Mouse (Mus musculus) intestine, embryonic 16.5 days (tissue): Measurements from ENCODE around the gene Spata33. TPM values are rescaled to one million over a fixed set of nuclear protein-coding genes. Genes with fewer than 3 reads are reported as not detected.

Source experiments
- ATAC-seq: fragments of 200-750 bp; cut with Nextera tagmentation; 2 replicates; pipeline ENCODE4 v1.8.0; 2017; ENCODE audit warnings: moderate TSS enrichment, moderate library complexity
- H3K27ac ChIP-seq: fragments of 300-500 bp; sonication (generic); 2 replicates; pipeline ENCODE4 v1.5.1; 2014; ENCODE audit warnings: mild to moderate bottlenecking, low read length
- H3K27me3 ChIP-seq: fragments of 300-500 bp; sonication (generic); replicated peaks from 2 replicates; pipeline ENCODE4 v1.6.1; 2014; ENCODE audit warnings: low read length, control low read depth, mixed read lengths; ENCODE audit not compliant: control insufficient read depth, insufficient read depth
- H3K36me3 ChIP-seq: fragments of 300-500 bp; sonication (generic); 2 replicates; pipeline ENCODE4 v1.6.1; 2014; ENCODE audit warnings: low read length, control low read depth; ENCODE audit not compliant: control insufficient read depth, insufficient read depth
- H3K4me1 ChIP-seq: fragments of 300-500 bp; sonication (generic); 2 replicates; pipeline ENCODE4 v1.6.1; 2014; ENCODE audit warnings: low read length, control low read depth, mixed read lengths; ENCODE audit not compliant: control insufficient read depth, insufficient read depth
- H3K4me2 ChIP-seq: fragments of 300-500 bp; sonication (generic); 2 replicates; pipeline ENCODE4 v1.6.1; 2014; ENCODE audit warnings: low read depth, low read length, control low read depth
- H3K4me3 ChIP-seq: fragments of 300-500 bp; sonication (generic); 2 replicates; pipeline ENCODE4 v1.5.1; 2014; ENCODE audit warnings: mild to moderate bottlenecking, low read length
- H3K9ac ChIP-seq: fragments of 300-500 bp; sonication (generic); 2 replicates; pipeline ENCODE4 v1.6.1; 2014; ENCODE audit warnings: low read depth, low read length
- H3K9me3 ChIP-seq: fragments of 300-500 bp; sonication (generic); 2 replicates; pipeline ENCODE4 v1.6.1; 2016; ENCODE audit warnings: low read length, control low read depth; ENCODE audit not compliant: control insufficient read depth
- WGBS: fragments of 180-500 bp; shearing (Covaris S2); extraction: QIAGEN DNeasy Blood & Tissue Kit; methylation state at CpG from one replicate; pipeline ENCODE4 v1.1.7; 2014; 5-methylcytosine and 5-hydroxymethylcytosine counted together
- polyA plus RNA-seq: library from polyadenylated mRNA; unstranded; fragments of >200 nt; fragmentation: Nextera tagmentation; extraction: Ambion mirVana; gene quantifications from 2 replicates; pipeline ENCODE4 v1.2.1, GENCODE M21; 2015

The Spata33 gene
- polyA plus RNA-seq, 1 experiment from 2014 or later: 1.7 TPM

DNA sequence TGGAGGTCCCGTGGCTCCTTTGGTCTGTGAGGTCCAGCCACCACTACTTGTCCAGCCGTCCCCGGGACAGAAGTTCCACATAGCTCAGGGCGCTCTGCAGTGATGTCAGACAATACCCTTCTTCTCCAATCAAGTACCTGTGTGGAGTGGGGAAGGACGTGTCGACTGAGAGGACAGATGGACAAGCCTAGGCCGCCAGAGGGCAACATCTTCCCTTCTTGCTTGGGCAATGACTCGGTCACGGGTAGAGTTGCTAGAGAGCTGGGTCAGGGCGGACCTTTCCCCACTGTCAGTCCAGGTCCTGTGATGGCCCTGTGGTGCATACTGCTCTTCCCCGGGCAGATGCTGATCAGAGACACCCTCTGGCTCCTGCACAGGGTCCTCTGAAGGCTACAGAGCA, 30.4 kb downstream of the Spata33 start:
- no peak overlapping the region for H3K27ac ChIP-seq
- H3K4me3 ChIP-seq: no peak overlapping the region
- no peak overlapping the region for H3K9ac ChIP-seq
- H3K4me2 ChIP-seq: no peak overlapping the region
- 67% methylated on average over 11 of the region's 11 CpGs for WGBS
- ATAC-seq: no peak
- H3K9me3 ChIP-seq: no peaks in the 10 kb centered on the region
- H3K4me1 ChIP-seq: no peaks in the 10 kb centered on the region
- H3K36me3 ChIP-seq: peaks cover 7% of the 10 kb centered on the region
- no peaks in the 10 kb centered on the region for H3K27me3 ChIP-seq

DNA sequence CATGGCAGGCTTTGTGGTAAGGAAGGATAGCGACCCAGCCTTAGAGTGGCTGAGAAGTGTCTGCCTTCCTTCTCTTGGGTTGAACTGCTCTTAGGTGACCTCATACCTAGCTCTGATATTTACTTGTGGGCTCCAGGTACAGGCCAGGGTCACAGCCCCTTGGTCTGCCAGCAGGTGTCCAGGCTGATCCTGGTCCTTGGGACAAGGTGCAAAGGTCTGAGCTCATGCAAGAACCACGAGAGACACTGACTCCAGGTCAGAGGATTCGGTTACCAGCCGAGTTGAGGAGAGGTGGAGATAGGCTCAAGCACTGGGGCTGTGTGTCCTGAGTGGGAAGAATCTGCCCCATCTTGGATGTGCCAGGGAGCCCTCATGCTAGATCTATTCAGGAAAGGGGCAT, 31.8 kb downstream of the Spata33 start:
- Histone ChIP-seq H3K4me1 (no peaks in the 10 kb centered on the region), H3K9me3 (no peaks in the 10 kb centered on the region), H3K27ac (no peak overlapping the region), H3K4me3 (no peak overlapping the region), H3K9ac (no peak overlapping the region), H3K36me3 (peaks cover 7% of the 10 kb centered on the region), H3K4me2 (no peak overlapping the region), H3K27me3 (no peaks in the 10 kb centered on the region)
- ATAC-seq: no peak
- 91% methylated on average over 4 of the region's 4 CpGs for whole genome bisulfite sequencing

- Histone ChIP-seq H3K27me3 (no peaks in the 10 kb centered on the region), H3K9me3 (no peaks in the 10 kb centered on the region), H3K4me3 (no peak overlapping the region), H3K4me2 (no peak overlapping the region), H3K9ac (no peak overlapping the region), H3K27ac (no peak overlapping the region), H3K36me3 (peaks cover 11% of the 10 kb centered on the region), H3K4me1 (no peaks in the 10 kb centered on the region)
- no peak for ATAC-seq
- 87% methylated on average over 12 of the region's 12 CpGs for WGBS
Measured at GRCm38 (mm10) chr8:123245543-123245942, 32.9 kb downstream of the Spata33 start.

- H3K4me2 ChIP-seq: no peak overlapping the region
- H3K27me3 ChIP-seq: no peaks in the 10 kb centered on the region
- H3K27ac ChIP-seq: no peak overlapping the region
- no peaks in the 10 kb centered on the region for H3K9me3 ChIP-seq
- ATAC-seq: no peak
- peaks cover 3% of the 10 kb centered on the region for H3K4me1 ChIP-seq
- no peak overlapping the region for H3K4me3 ChIP-seq
- no peak overlapping the region for H3K9ac ChIP-seq
- WGBS: 93% methylated on average over 6 of the region's 6 CpGs
- H3K36me3 ChIP-seq: peaks cover 13% of the 10 kb centered on the region
Measured at GRCm38 (mm10) chr8:123247748-123248147, 35.1 kb downstream of the Spata33 start.

- Histone ChIP-seq H3K4me2 (no peak overlapping the region), H3K9ac (no peak overlapping the region), H3K27me3 (no peaks in the 10 kb centered on the region), H3K27ac (no peak overlapping the region), H3K9me3 (no peaks in the 10 kb centered on the region), H3K4me3 (no peak overlapping the region), H3K36me3 (peaks cover 13% of the 10 kb centered on the region), H3K4me1 (peaks cover 10% of the 10 kb centered on the region)
- WGBS: 88% methylated on average over 8 of the region's 8 CpGs
- ATAC-seq: no peak
Measured at GRCm38 (mm10) chr8:123248596-123248995, 36.0 kb downstream of the Spata33 start.

- Histone ChIP-seq H3K4me1 (peaks cover 20% of the 10 kb centered on the region), H3K4me2 (no peak overlapping the region), H3K27ac (no peak overlapping the region), H3K9me3 (no peaks in the 10 kb centered on the region), H3K9ac (no peak overlapping the region), H3K36me3 (peaks cover 13% of the 10 kb centered on the region), H3K27me3 (no peaks in the 10 kb centered on the region), H3K4me3 (no peak overlapping the region)
- ATAC-seq: no peak
- 97% methylated on average over 5 of the region's 5 CpGs for whole genome bisulfite sequencing
Measured at GRCm38 (mm10) chr8:123250940-123251339, 38.3 kb downstream of the Spata33 start.

DNA sequence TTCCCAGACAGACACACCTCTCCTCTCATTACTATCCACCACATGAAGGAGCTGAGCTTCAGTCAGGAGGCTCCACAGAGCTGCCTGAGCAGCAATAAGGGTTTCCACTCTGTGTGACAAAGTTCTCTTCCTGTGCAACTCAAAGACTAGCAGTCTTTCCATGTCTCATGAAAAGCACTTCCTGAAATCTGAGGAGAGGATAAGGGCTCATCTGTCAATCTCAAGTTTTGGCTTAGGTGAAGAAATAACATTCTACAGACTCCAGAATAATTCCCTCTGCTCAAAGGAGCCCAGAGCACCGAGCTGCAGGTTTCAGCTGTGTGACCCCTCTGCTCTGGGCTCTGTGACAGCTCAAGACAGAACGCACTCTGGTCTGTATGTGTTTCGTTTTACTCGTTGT, 40.3 kb downstream of the Spata33 start:
- Histone ChIP-seq H3K9ac (peak overlapping the region; percentile 99), H3K4me2 (peak overlapping the region; percentile 64), H3K36me3 (peaks cover 14% of the 10 kb centered on the region; the same call in 1 of the 2 replicates), H3K27ac (peak overlapping the region; percentile 37; the same call in 1 of the 2 replicates), H3K4me1 (peaks cover 20% of the 10 kb centered on the region), H3K27me3 (no peaks in the 10 kb centered on the region), H3K9me3 (no peaks in the 10 kb centered on the region), H3K4me3 (peak overlapping the region; percentile 99)
- no peak for ATAC-seq
- 50% methylated on average over 4 of the region's 4 CpGs for WGBS

DNA sequence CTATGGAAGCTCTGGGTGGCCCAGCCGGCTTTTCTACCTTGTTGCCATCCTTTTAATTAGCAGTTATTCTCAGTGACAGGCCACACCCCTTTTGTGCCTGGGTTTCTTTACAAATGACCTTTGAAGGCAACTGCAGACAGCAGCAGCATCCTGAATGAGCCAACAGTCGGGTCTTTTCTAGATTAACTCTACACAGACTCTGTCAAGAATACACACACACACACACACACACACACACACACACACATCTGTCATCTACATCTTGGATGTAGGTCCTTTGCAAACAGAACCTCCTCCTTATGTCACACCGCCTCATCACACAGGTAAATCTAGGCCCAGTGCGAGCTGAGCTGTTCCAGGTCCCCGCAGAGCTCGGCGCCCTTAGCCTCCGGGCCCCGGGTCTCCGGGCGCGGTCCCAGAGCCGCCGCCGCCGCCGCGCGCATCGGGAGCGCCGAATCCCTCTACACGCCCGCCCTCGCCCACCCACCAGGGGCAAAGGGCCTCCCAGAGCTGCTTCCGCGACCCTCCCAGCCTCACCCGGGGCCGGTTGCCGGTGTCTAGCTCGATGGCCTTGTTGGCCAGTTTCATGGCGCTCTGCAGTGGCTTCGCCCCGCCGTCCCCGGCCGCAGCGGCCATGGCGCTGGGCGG, 40.9 kb downstream of the Spata33 start:
- Histone ChIP-seq H3K27me3 (no peaks in the 10 kb centered on the region), H3K4me3 (peak overlapping the region; percentile 99), H3K36me3 (peaks cover 18% of the 10 kb centered on the region; the same call in 1 of the 2 replicates), H3K9me3 (no peaks in the 10 kb centered on the region), H3K9ac (peak overlapping the region; percentile 99), H3K4me2 (peak overlapping the region; percentile 64), H3K4me1 (peaks cover 20% of the 10 kb centered on the region), H3K27ac (peak overlapping the region; percentile 74)
- under 1% methylated on average over 38 of the region's 40 CpGs for WGBS
- peak; percentile 55; the same call in 1 of the 2 replicates for ATAC-seq

- H3K4me2 ChIP-seq: peak within 1 kb of the TSS; percentile 93
- peaks cover 18% of the 10 kb centered on the region for H3K36me3 ChIP-seq
- no peaks in the 10 kb centered on the region for H3K27me3 ChIP-seq
- H3K9me3 ChIP-seq: no peaks in the 10 kb centered on the region
- peak within 1 kb of the TSS; percentile 74 for H3K27ac ChIP-seq
- under 1% methylated on average over 77 of the region's 99 CpGs for WGBS
- peak; percentile 97 for ATAC-seq
- peaks cover 20% of the 10 kb centered on the region for H3K4me1 ChIP-seq
- H3K9ac ChIP-seq: peak within 1 kb of the TSS; percentile 99
- peak within 1 kb of the TSS; percentile 99 for H3K4me3 ChIP-seq
Measured at GRCm38 (mm10) chr8:123254099-123254885, 41.7 kb downstream of the Spata33 start, which contains the start of the genes Zfp276 and Vps9d1. Zfp276 (plus strand) TSS chr8:123254195. Vps9d1 (minus strand) TSS chr8:123254348.
